Mouse (Mus musculus) splenic B cell, adult 2 months (primary cell): ENCODE measurements around the gene Ar.

ENCODE experiments used
- DNase-seq: peaks from one replicate; pipeline ENCODE4 v3.0.0-alpha.2; 2011; ENCODE audit warnings: low read depth, low spot score
- H3K27me3 ChIP-seq: 2 replicates; pipeline ENCODE4 v1.6.1; 2012; ENCODE audit warnings: mild to moderate bottlenecking, low read length, moderate library complexity, mixed read lengths; ENCODE audit not compliant: control insufficient read depth, poor library complexity, insufficient read depth, severe bottlenecking
- H3K36me3 ChIP-seq: 2 replicates; pipeline ENCODE4 v1.6.1; 2012; ENCODE audit warnings: mild to moderate bottlenecking, low read length, moderate library complexity, mixed read lengths; ENCODE audit not compliant: control insufficient read depth, poor library complexity, insufficient read depth, severe bottlenecking

The Ar gene

DNA sequence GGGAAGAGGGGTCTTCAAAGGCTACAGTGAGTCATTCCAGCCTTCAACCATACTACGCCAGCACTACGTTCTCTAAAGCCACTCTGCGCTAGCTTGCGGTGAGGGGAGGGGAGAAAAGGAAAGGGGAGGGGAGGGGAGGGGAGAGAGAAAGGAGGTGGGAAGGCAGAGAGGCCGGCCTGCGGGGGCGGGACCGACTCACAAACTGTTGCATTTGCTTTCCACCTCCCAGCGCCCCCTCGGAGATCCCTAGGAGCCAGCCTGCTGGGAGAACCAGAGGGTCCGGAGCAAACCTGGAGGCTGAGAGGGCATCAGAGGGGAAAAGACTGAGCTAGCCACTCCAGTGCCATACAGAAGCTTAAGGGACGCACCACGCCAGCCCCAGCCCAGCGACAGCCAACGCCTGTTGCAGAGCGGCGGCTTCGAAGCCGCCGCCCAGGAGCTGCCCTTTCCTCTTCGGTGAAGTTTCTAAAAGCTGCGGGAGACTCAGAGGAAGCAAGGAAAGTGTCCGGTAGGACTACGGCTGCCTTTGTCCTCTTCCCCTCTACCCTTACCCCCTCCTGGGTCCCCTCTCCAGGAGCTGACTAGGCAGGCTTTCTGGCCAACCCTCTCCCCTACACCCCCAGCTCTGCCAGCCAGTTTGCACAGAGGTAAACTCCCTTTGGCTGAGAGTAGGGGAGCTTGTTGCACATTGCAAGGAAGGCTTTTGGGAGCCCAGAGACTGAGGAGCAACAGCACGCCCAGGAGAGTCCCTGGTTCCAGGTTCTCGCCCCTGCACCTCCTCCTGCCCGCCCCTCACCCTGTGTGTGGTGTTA lies at the start of gene Ar:
Ar (plus strand) TSS at position 239 of the 812 bp plus-strand sequence.
- no peaks in the 10 kb centered on the region for H3K27me3 ChIP-seq
- no peaks in the 10 kb centered on the region for H3K36me3 ChIP-seq
- DNase-seq: no peak

DNA sequence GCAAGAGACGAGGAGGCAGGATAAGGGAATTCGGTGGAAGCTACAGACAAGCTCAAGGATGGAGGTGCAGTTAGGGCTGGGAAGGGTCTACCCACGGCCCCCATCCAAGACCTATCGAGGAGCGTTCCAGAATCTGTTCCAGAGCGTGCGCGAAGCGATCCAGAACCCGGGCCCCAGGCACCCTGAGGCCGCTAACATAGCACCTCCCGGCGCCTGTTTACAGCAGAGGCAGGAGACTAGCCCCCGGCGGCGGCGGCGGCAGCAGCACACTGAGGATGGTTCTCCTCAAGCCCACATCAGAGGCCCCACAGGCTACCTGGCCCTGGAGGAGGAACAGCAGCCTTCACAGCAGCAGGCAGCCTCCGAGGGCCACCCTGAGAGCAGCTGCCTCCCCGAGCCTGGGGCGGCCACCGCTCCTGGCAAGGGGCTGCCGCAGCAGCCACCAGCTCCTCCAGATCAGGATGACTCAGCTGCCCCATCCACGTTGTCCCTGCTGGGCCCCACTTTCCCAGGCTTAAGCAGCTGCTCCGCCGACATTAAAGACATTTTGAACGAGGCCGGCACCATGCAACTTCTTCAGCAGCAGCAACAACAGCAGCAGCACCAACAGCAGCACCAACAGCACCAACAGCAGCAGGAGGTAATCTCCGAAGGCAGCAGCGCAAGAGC lies 1.3 kb downstream of the Ar start:
- Histone ChIP-seq H3K36me3 (no peaks in the 10 kb centered on the region), H3K27me3 (no peaks in the 10 kb centered on the region)
- DNase-seq: no peak

DNA sequence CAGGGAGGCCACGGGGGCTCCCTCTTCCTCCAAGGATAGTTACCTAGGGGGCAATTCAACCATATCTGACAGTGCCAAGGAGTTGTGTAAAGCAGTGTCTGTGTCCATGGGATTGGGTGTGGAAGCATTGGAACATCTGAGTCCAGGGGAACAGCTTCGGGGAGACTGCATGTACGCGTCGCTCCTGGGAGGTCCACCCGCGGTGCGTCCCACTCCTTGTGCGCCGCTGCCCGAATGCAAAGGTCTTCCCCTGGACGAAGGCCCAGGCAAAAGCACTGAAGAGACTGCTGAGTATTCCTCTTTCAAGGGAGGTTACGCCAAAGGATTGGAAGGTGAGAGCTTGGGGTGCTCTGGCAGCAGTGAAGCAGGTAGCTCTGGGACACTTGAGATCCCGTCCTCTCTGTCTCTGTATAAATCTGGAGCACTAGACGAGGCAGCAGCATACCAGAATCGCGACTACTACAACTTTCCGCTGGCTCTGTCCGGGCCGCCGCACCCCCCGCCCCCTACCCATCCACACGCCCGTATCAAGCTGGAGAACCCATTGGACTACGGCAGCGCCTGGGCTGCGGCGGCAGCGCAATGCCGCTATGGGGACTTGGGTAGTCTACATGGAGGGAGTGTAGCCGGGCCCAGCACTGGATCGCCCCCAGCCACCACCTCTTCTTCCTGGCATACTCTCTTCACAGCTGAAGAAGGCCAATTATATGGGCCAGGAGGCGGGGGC lies 2.0 kb downstream of the Ar start:
- DNase-seq: no peak
- Histone ChIP-seq H3K27me3 (no peaks in the 10 kb centered on the region), H3K36me3 (no peaks in the 10 kb centered on the region)

DNA sequence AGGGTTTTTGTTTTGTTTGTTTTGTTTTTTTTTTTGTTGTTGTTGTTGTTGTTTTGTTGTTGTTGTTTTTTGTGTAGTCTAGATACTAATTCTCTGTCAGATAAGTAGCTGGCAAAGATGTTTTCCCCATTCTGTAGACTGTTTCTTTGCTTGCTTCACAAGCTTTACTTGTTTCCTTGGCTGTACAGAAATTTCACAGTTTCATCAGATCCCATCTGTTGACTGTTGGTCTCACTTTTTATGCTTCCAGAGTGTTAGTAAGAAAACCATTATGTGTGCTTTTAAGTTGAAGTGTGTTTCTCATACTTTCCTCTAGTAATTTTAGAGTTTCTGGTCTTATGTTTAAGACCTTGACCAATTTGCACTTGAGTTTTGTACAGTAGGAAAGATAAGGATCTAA lies 41.2 kb downstream of the Ar start:
- no peak for DNase-seq
- Histone ChIP-seq H3K36me3 (no peaks in the 10 kb centered on the region), H3K27me3 (no peaks in the 10 kb centered on the region)

DNA sequence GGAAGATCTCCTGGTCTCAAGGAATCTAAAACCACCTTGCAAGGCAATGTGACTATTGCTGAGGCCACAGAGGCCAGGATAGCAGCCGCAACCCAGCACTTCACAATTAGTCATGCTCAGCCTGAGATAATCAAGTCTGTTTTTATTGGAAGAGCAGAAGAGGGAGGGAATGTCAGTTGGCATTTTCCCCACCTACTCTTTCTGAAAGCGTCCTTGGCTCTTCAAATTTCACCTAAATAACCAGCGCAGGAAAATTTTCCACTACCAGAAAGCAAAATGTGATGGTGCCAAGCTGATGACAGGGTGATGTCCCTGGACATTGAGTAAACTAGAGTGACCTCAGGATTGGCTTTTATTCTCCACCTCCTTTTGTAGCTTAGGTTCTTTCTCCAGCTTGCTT lies 57.2 kb downstream of the Ar start:
- H3K27me3 ChIP-seq: no peaks in the 10 kb centered on the region
- H3K36me3 ChIP-seq: no peaks in the 10 kb centered on the region
- no peak for DNase-seq

DNA sequence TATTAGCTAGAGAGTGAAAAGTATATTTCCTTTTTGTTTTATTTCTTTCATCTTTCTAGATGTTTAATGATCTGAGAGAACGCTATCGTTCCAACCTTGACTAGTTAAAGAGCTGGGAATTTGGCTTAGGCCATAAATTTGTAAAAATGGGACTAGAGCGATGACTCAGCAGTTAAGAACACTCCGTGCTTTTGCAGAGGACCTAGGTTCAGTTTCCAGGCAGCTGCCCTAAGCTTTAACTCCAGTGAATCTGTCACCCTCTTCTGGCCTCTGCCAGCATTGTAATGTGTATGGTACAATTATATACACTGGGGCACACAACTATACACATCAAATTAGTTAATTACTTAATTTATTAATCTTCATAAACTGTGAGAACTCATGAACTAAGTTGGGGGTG lies 58.6 kb downstream of the Ar start:
- H3K36me3 ChIP-seq: no peaks in the 10 kb centered on the region
- no peak for DNase-seq

DNA sequence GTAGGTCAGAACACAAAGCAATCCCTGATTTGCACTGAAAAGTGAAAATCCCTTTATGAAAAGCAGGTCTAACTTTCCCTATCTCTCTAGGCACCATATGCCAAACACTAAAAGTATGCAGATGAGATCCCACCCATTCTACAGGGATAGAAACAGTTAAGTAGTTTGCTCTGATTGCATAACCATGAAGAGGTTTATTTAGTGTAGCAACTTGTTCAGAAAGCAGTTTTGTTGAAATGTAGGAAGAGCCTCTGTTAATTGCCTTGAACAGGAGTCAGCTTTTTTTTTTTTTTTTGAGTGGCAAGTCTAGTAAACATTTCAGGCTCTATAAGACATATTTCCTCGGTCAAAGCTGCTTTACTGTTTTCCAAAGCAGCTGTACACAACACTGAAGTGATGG lies 67.5 kb downstream of the Ar start:
- no peaks in the 10 kb centered on the region for H3K27me3 ChIP-seq
- no peaks in the 10 kb centered on the region for H3K36me3 ChIP-seq
- DNase-seq: no peak

More for the DNA sequence above, 58.6 kb downstream of the Ar start:
- H3K27me3 ChIP-seq: no peaks in the 10 kb centered on the region

DNA sequence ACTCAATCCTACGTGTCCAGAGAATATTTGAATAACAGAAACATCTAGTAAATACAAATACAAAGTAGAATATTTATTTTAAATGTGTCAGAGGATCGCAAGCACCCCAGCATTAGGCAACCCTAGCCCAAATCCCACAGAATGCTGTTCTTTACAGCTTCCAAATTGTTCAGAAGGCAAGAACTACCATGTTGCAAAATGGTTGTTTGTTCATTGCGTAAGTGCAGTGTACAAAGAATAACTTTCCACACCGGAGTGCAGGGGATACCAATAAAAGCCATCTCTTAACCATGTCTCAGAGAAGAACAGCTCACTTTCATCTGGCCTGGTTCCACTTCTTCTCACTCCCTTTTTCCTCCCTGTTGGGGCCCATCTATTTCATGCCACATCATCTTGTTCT lies 90.4 kb downstream of the Ar start:
- Histone ChIP-seq H3K36me3 (no peaks in the 10 kb centered on the region), H3K27me3 (no peaks in the 10 kb centered on the region)
- DNase-seq: no peak

DNA sequence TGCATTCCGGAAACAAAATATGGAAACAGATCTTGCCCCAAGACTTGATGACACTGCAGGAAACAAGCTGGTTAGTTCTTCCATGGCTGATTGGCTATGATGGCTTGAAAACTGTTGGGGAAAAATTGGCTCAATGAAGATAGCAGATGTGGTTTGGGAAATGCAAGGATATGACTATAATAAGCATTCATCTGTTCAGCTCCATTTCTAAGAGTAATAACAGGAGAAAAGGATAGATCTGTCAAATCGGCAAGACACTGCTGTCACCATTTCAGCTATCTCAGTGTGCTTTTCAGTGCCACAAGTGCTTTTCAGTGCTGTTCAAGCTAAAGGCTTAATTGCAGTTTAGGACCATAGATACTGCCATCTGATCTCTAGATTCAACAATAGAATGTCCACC lies 96.5 kb downstream of the Ar start:
- Histone ChIP-seq H3K36me3 (no peaks in the 10 kb centered on the region), H3K27me3 (no peaks in the 10 kb centered on the region)
- DNase-seq: no peak

DNA sequence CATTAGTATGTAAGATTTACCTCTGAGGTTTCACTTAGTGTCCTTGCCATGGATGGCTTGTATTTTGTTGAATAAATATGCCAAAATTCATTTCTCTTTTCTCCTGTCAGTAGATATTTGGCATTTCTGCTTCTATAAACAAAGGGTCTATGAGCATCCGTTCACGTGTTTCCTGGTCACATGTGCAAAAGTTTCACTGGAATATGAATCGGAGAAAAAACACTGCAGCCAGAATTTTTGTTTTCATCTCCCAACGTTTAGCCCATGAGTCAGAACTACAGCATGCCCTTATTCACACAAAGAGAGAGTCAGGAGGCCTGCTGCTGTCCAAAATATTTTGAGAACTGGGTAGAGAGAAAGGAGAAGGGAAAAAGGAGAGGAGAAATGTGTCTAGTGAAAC lies 99.8 kb downstream of the Ar start:
- no peak for DNase-seq
- H3K27me3 ChIP-seq: no peaks in the 10 kb centered on the region
- H3K36me3 ChIP-seq: no peaks in the 10 kb centered on the region

DNA sequence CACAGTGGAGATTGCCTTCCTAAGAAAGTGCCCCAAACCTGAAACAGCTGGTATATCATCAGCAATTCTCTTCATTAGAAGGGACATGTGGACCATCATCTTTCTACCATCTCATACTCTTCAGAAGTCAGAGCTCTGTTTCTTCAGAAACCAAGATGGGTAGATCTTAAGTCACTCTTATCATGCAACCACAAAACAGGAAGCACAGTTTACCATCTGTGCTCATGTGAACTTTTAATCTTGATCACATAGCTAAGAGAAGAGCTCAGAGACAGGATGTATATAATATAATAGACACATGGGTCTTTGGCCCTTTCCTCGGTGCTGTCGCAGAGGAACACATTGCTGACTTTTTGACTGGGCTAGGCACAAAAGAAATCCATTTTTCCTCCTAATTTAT lies 111.1 kb downstream of the Ar start:
- H3K36me3 ChIP-seq: no peaks in the 10 kb centered on the region
- no peak for DNase-seq
- H3K27me3 ChIP-seq: no peaks in the 10 kb centered on the region

DNA sequence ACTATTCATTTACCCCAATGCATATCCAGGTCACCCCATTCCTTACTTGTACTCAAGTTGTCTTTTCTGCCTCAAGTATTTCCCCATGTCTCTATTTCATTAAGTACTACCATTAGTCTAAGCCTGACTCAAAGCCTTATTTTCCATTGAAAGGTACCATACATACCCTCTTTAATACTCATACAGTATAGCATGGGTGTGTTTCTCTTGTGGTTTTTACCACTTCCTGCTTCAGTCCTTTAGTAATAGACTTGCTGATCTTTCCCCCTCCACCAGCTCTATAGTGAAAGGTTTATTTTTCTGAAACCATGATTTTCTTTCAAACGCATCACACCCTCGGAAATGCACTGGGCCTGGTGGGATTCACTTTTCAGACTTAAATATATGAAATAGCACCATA lies 117.2 kb downstream of the Ar start:
- no peak for DNase-seq
- Histone ChIP-seq H3K27me3 (no peaks in the 10 kb centered on the region), H3K36me3 (no peaks in the 10 kb centered on the region)

DNA sequence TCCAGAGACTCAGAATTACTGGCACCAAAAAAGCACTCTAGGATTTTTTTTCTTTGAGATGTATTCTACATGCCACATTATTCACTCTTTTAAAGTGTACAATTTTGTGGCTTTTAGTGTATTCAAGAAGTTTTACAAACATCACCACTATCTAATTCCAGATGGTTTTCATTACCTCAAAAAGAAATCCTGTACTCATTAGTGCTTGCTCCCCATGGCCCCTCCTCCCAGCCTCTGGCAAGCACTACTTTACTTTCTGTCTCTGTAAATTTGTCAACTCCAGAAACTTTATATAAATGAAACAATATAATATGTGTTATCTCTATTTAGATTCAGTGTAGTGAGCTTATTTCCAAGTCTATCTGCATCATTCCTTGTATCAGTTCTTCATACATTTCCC lies 122.8 kb downstream of the Ar start:
- Histone ChIP-seq H3K36me3 (no peaks in the 10 kb centered on the region), H3K27me3 (no peaks in the 10 kb centered on the region)
- DNase-seq: no peak

DNA sequence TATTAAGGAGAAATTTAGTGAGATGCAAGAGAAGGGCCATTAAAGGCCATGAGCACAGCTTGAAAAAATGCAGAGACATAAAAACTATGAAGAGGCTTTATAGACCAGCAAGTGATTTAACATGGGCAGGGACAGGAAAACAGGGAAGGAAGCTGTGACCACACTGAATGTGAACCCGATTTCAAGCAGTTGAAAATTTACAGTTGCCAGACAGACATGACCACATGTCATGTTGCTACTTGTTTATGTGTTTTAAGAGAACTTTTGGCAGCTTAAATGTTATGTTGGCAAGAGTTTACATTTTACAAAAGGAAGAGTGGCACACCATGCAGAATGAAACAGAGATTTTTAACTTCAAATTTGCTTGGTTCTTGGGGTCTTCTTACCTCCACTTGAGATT lies 143.2 kb downstream of the Ar start:
- DNase-seq: no peak
- Histone ChIP-seq H3K27me3 (no peaks in the 10 kb centered on the region), H3K36me3 (no peaks in the 10 kb centered on the region)

DNA sequence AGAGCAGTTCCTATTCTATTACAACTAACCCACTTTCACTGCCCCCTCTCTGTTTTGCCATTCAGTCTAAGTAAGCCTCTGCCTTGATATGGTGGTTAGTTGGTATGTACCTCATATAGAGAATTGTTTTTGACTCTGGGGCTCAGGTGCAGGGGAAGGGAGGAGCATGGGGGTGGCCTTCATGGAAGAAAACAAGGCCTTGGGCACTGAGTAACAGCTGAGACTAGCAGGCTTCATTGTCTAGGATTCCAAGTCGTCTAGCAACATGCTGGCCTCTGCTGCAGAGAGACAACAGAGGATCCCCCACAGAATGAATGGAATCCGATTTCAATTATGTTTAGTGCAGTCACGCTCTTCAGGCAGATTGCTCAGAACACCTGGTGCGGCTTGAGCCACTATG lies 152.1 kb downstream of the Ar start:
- no peaks in the 10 kb centered on the region for H3K27me3 ChIP-seq
- no peak for DNase-seq
- H3K36me3 ChIP-seq: no peaks in the 10 kb centered on the region
